Mouse (Mus musculus): Measurements from ENCODE around the gene Ralgapa1.
"Not testable (repeated sequence)": the region's sequence is repeated elsewhere in the genome, so short reads cannot be mapped to it uniquely, and the experiment has no call there.

Ralgapa1 gene

GRCm38 (mm10) chr12:55798745-55799144 lies 22.2 kb downstream of the Ralgapa1 start:
- DNase-seq: no peak

DNA sequence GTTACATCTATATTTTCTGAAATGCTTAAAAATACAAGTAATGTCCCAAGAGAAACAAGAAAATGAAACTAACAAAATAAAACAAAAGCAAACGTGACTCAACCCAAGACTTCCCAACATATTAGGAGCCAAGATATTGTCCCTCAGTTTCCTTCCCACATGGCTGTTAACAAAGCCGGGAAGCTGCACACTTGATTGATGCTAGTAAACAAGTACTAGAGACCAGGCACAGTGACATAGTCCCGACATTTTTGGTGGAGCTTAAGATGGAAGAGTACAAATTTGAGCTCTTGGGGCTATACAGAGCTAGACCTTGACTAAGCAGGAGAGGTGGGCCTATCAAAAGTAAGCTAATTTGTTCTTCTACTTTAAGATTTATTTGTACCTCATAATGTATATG lies 23.9 kb downstream of the Ralgapa1 start:
- no peak for DNase-seq

- DNase-seq: not testable (repeated sequence)
Observed at GRCm38 (mm10) chr12:55794485-55794884, 26.5 kb downstream of the Ralgapa1 start.

DNA sequence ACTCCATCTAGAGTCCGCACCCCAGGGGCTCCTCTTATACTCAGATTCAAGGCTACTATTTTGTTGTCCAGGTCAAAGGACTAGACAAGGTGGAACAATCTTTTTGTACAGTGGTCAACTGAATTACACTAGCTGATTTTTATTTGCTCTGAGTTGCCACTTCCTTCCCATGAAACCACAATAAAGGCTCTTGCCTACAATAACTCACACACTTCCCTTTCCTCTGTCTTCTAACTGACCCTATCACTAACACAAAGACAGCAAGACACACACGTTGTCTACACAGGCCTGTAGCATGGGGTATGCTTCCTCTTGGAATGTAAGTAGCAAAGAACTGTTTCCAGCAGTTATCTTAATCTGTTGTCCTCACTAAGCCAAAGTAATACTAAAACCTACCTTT lies 35.7 kb downstream of the Ralgapa1 start:
- DNase-seq: no peak

DNA sequence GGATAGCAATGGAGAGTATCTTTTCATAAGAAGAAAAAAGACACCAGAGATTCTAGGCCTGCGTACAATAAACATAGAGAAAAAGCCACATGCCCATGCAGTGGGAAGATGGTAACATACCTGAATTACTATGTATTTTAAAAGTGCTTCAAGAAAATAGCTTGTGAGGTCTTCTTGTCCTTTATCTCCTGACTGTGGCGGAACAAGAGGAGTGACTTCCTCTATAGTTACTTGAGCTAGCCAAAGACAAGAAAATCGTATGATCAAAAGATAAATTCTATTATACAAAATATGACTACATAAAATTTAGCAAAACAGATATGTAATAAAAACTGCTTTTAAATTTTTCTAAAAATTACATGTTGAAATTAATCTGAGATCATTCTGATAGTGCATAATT lies 38.3 kb downstream of the Ralgapa1 start:
- DNase-seq: no peak

DNA sequence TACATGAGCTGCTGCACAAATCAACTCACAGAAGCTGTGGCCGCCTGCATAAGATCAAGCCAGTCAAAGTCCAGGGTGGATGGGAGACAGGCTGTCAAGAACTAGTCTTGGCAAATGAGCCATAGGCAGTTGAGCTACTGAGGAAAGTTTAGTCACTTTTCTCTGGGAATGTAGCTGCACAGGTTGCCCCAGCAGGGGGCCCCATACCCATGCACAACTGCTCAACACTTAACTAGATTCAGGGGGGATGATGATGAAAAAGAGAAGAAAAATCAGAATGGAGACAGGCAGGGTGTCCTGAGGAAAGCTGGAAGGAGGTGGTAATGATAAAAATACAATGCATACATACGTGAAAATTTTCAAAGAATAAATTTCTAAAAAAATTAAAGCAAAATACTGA lies 42.7 kb downstream of the Ralgapa1 start:
- peak; percentile 12 for DNase-seq

GRCm38 (mm10) chr12:55777356-55777755 lies 43.6 kb downstream of the Ralgapa1 start:
- DNase-seq: no peak

DNA sequence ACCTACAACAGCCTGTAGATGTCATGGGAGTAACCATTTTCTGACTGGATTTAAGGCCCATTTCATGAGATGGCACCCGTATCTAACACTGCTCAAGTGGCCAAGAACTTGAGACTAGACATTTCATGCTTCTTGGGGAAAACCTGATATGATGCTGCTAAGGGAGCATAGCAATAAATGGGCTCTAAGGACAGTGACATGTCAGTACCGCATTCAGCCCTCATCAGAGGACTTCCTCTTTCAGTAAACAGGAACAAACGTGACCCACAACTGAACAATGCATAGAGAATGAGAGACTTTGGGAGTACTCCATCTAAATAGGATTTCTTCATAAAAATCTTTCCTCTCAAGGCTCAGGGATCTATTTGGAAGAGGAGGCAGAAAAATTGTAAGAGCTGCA lies 46.7 kb downstream of the Ralgapa1 start:
- DNase-seq: no peak

DNA sequence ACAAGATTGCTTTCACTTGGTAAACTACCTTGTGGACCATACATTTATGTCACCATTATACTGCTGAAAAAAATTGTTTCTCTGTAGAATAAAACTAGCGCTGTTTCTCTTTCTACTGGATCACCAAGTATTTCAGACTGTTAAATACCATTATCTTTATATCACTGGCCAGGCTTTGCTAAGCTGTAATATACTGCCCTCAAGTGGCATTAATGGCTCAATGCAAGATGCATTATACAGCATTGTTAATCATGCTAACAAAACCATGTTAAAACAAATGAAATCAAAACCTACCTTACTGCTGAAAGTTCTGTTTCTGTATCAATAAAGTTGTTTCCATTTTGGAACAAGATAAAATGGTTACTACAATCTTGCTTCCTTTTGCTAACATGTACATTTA lies 100.6 kb downstream of the Ralgapa1 start:
- peak; percentile 63 for DNase-seq

DNA sequence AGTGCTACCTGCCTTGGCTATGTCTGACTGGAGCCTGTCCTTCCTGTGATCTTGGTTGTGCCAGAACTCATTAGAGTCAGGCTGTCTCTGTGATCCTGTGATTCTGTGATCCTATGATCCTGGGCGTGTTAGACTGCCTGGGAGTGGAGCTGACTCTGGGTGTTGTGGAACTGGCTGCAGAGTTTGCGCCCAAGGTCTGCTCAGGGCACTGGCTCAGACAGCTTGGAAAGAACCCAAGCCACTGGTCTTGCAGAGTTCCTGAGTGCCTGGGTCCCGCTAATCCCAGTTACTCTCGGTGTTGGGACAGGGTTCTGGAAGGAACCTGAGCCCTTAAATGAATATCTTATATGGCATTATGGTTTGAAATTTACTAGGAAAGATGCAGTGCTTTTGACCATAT lies 115.1 kb downstream of the Ralgapa1 start:
- DNase-seq: no peak

DNA sequence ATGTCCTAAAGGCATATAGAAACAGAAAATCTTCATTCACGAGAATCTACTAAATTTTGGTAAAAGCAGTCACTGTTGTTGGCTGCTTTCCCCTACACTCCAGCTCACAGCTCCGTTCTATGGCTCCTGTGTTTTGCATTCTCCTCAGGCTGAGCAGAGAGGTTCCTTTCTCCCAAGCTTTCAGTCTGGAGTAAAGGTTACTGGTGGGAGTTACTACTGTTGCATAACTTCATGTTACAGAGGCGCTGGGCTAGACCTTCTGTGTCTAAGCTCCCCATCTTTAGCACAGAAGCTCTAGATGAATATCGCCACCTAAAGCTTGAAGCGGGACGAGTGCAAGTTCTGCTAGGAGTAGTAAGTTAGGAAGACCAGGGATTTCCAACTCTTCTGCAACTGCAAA lies 154.3 kb downstream of the Ralgapa1 start:
- DNase-seq: no peak

- DNase-seq: not testable (repeated sequence)
Observed at GRCm38 (mm10) chr12:55663194-55663593, 157.8 kb downstream of the Ralgapa1 start.

DNA sequence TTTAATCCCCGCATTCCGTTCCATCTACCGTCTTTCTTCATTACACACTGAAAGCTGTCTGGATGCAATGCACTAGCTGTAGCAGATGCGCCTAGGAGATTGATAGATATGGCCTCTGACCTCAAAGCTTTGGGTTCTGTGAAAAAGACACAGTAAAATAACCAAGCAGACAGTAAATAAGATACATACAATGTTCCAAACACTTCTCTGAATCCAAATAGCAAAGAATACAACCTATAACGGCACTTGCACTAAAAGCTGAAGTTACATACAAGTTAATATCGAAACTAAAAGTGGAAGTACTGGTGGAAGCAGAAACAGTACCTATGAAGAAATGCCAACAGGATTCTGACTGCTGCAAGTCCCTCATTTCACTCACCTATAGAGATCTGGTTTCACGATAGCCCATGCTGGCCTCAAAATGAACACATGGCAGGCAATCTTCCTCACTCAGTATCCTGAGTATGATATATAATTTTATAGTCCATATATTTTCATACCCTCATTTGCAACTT lies 172.9 kb downstream of the Ralgapa1 start:
- DNase-seq: no peak

DNA sequence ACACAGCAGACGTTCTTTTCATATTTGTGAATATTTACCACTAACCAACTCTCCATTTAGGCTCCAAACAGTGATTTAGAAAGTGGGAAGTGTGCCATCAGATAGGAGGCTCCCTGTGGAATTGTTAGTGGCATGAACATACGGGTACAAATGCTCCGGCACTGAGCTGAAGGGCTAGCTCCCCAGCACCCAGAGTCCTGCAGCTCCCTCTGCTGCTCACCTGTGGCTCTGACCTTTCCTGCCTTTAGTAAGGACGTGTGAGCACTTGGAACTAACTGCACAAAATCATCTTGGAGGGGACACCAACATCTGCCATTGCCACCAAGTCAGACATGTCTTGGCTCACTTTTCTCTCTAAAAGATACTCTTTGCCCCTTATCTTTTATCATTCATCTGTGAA lies 194.3 kb downstream of the Ralgapa1 start:
- peak; percentile 62 for DNase-seq

DNA sequence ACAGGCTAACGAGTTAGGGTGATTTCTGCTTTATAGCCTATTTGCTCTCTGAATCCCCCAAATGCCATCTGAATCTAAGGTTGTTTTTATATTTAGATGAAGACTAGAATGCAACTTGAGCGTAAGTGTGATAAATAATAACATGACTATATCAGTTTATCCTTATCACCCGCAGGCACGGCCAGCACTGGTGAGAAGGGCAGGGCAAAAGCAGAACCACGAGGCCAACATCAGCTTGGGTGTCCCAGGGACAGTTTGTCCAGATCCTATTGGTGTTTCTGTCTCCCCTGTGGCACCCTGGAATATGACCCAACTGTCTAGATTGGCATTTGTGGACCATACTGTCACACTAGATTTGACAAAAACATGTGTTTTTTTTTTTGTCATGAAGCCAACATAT lies 197.7 kb downstream of the Ralgapa1 start:
- no peak for DNase-seq

DNA sequence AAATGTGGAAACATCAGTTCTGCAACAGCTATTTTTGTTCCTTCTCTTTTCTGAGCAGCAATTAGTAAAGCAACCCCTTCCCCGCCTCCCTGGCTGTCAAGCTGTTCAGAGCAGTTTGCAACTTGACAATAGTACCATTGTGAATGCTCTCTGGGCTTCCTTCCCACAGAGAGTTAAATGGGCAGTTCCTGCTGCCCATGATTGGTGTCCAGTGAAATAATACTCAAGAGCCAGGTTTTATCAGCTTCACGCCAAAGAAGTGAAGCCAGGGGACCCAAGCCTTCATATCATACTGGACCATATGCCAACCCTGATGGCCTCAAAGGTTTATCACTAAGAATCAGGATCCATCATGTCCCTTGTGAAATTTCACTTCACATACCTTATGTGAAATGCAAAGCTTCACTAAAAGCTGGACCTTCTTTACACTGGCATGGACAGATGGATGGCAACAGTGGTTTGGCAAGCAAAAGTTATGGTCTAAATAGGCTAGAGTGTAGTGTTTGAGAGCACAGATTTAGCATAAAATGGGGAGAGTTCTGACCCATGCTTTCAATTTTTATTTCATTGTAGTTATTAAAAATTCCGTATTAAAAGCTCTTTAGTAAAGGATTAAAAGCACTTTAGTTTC lies 198.2 kb downstream of the Ralgapa1 start:
- peak; percentile 93 for DNase-seq

GRCm38 (mm10) chr12:55620321-55620720 lies 200.6 kb downstream of the Ralgapa1 start:
- DNase-seq: peak; percentile 50

DNA sequence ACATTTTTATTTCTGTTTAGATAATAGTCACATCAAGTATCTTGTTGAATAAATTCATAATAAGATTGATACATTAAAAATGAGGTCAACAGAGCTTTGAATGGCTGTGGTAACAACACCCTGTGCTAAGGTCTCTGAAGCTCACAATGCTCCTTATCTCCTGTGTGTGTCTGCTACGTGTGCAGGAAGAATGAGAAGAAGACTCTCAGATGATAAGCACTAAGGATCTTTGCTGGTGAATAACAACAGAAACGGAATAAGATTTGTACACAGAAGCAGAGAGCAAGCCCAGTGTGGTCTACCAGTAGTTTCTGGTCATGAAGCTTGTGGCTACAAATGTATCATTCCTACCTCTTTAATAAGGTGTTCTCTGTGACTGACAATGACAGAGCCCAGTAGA lies 210.2 kb downstream of the Ralgapa1 start:
- DNase-seq: no peak

DNA sequence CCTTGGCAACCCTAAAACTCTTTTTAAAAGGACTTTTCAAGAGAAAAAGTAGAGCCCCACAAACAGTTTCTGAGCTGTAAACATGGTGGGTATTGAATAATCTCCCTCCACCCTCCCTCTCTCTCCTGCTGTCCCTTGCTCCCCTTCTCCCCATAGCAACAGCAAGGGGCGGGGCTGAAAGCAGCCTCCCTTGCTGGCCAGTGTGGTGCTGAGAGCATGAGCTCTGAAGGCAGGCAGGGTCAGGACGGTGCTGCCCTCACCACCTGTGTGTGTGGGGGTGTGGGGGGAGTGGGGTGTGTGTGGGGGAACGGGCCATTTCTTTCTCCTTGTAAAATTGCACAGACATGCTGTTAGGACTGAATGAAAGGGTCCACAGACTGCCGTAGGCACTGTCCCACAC lies 213.1 kb downstream of the Ralgapa1 start:
- DNase-seq: peak; percentile 55

DNA sequence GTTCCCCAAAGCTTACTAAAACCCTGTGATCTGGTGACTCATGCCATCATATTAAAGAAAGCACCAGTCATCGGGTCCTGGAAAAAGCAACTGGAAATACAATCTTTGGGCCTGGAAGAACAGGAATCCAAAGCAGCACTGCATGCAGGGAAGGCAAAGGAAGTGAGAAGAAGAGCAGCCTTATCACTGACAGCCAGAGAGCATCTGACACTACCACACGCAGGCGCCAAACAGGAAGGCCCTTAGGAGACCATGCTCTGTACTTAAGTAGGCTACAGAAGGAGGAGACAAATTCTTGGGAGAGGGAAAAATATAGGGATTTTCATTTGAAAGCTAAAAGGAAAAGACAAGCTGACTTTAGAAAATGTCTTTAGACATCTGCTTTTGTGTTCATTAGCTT lies 216.6 kb downstream of the Ralgapa1 start:
- no peak for DNase-seq

GRCm38 (mm10) chr12:55600503-55600994 lies 220.4 kb downstream of the Ralgapa1 start:
- DNase-seq: no peak

- DNase-seq: peak; percentile 82
Observed at GRCm38 (mm10) chr12:55599639-55600502, 221.1 kb downstream of the Ralgapa1 start.

DNA sequence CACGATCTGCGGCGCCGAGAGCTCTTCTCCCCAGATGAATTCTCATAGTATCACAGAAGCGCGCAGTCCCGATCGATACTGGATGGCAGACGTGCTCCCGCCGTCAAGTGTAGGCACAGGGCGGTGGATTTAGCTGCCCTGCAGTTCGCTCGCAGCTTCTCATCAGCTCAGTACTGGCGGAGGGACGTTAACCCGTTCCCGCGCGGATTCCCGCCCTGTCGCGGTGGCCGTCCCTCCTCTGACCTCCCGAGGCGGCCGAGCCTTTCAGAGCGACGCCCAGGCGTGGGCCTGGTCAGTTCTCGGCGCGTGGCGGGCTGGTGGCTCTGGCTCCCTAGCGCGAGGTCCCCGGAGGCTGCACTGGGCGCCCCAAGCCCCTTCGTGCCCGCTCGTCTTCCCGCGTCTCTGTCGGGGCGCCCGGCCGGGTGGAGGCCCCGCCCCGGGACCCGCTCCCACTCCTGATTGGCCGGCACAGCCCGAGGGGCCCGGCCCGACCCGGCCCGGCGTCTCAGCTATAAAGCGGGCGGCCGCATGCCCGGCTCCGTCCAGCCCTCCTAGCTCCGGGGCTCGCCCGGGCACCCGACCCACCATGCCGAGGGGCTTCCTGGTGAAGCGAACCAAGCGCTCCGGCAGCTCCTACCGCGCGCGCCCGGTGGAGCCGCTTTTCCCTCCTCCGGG lies 221.9 kb downstream of the Ralgapa1 start, which contains the start of gene Insm2:
Gene Insm2, plus strand, starts transcription at position 541 of the 675 bp plus-strand sequence.
- peak; percentile 78 for DNase-seq
